Mouse (Mus musculus) gastrocnemius, adult 18-20 months (tissue): ENCODE measurements around the gene Kcnip4. TPM values are rescaled to one million over a fixed set of nuclear protein-coding genes. Genes with fewer than 3 reads are reported as not detected.

Experiments used
- DNase-seq: peaks from one replicate; pipeline ENCODE4 v3.0.0; 2021; ENCODE audit warnings: low spot score
- total RNA-seq, 2 experiments: library from RNA; stranded (reverse); gene quantifications; 2 replicates each; pipeline ENCODE4 v1.2.3; 2021

Gene Kcnip4
- total RNA-seq, 2 experiments from 2014 or later, result not detected

GRCm38 (mm10) chr5:48412261-48412660 lies 1112.4 kb downstream of the Kcnip4 start:
- DNase-seq, result no peak

GRCm38 (mm10) chr5:48411462-48411861 lies 1113.2 kb downstream of the Kcnip4 start:
- no peak for DNase-seq

DNA sequence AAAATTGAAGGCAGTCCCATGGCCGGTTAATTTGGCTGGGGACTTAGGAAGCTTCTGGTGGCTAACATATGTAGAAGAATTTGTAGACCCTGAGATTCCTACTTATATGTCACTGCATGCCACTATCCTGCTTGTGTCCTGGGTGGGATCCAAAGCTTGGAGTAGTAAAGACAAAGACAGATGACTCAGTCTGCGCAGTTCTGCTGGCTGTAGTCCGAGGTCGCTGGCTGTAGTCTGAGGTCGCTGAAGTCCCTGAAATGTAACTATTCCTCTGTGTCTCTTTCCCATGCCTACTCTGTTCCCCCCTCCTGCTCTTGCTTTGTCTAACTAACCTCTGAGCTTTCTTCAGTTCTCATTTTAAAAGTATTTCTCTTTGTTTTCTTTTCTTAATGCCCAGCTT lies 1114.4 kb downstream of the Kcnip4 start:
- no peak for DNase-seq

GRCm38 (mm10) chr5:48408276-48408675 lies 1116.4 kb downstream of the Kcnip4 start:
- DNase-seq, result no peak

GRCm38 (mm10) chr5:48402497-48402896 lies 1122.2 kb downstream of the Kcnip4 start:
- peak; percentile 12 for DNase-seq

DNA sequence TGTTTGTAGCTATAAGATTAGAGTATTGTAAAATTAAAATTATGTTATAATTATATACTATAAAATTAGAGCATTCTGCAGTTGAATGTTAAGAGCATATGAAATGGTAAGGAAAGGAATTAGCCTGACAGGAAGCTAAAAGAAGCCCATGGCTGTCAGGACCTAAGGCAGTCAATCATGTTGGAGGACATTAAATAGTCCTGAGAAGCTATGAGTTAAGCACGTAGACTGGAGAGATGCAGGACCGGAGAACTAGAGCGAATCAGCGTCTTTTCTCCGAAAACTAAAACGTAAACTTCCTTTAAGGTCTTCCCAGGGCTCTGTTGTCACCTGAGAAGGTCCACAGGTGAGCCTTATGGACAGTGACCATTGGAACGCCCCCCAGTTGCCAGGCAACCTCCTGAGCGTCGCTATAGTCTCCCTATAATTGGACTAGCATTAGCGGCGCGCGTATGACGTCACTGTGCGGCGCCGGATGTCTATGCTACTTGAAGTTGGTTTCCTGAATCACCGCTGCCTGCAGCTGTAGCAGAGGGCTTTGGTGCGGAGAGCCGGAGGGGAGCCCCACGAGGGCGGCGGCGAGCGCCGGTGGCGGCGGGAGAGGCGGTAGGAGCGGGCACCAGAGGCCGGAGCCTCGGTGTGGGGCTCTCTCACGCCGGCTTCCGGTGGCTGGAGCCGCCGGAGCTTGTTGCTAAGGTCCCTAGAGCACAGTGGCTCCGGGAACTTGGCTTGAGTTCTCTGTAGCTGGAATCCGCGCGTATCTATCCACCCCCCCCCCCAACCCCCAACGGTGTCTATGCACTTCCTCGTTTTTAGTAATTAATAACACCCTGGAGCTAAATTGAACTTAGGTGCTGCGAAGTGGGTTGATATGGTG lies 1152.6 kb downstream of the Kcnip4 start:
- DNase-seq, result peak; percentile 89

DNA sequence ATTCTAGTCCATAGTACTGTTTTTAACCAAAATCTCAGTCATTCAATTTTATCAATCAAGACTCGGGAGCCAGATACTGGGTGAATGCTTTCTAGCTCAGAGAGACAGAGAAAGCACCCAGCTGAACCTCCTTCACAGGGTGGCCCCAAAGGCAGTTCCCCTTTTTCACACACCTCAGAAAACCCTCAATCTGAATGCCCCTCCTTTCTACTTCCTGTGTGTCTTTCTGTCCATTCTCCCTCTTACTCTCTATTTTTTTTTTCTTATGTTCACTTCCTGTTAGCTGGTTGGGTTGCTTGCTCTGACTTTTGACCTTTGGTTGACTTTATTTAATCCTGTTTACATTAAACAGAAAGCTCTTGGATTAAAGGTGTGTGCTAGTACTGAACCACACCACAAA lies 1175.4 kb downstream of the Kcnip4 start:
- no peak for DNase-seq

- DNase-seq, result no peak
These were observed 1178.6 kb downstream of the Kcnip4 start for GRCm38 (mm10) chr5:48345983-48346648.

DNA sequence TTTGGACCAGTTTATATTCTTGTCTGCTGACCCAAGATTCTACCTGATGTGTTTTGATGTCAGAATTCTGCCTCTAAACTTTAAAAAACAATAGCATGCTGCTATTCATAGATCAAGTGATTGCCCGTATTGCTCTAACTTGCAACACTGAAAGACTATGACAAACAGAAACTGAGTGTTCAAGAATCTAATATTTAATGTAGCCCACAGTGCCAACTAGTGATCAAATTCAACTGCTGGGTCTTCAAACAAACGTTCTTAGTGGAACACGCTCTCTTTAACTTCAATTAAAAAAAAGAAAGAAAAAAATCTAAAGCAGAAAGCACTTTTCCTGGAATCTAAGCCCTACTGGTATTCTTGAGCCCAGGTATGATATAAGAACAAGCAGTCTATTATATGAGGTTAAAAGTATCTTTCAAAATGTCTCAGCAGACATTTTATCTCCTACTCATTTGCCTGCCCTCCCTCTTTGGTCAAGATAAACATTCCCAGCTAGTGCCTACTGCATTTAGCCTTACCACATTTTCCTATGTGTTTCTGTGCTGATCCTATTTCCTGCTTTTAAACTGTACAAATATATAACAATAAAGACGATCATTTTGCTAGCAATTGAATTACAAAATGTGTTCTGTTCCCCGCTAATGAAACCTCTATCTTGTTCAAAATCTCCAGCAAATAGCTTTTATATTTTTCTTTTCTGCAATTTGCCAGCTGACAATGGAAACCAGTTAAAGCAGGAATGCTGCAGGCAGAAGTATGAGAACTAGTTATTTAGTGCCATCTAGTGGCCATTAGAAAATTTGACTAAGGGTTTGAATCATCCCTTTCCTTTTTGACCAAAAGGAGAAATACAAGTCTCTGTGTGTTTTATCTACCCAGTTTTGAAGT lies 1179.4 kb downstream of the Kcnip4 start:
- no peak for DNase-seq

DNA sequence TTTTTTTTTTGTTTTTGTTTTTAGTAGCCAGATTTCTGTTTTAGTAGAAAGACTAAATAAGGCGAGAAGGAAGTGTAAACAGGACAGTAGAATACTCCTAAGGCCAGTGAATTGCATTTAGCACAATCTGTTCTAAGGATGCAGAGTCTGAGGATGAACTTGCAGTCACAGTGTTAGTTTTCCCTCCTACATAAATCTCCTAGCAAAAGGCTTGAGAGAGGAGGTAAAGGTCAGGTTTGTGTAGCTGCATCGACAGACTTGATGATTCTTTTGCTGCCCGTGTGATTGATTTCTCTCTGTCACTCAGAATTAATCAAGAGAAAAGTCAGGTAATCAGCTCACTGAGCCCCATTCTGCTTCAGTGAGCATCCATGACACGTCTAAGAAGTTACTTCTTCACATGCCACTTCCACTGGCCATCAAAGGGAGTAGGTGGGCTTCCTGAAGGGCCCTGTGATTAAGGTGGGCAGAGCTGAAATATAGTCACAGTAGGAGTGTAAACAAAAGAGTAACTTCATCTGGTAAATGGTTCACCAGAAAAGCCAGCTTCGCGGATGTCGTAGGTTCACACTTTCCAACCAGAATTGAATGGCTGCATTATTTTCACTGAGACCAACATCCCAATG lies 1183.8 kb downstream of the Kcnip4 start:
- DNase-seq, result no peak
